Mouse (Mus musculus) bone marrow, adult 2 months (tissue): ENCODE data around the gene Slc7a5.

Experiments
- CTCF ChIP-seq: fragments of 200-500 bp; IDR thresholded peaks from 2 replicates; pipeline ENCODE4 v1.5.1; 2011; ENCODE audit warnings: low read length, control low read depth; ENCODE audit not compliant: control insufficient read depth, insufficient read depth
- POLR2A ChIP-seq: fragments of 200-500 bp; IDR thresholded peaks from 2 replicates; pipeline ENCODE4 v1.6.1; 2011; ENCODE audit warnings: low read depth, mild to moderate bottlenecking, control low read depth, low read length, borderline replicate concordance; ENCODE audit not compliant: control insufficient read depth

DNA sequence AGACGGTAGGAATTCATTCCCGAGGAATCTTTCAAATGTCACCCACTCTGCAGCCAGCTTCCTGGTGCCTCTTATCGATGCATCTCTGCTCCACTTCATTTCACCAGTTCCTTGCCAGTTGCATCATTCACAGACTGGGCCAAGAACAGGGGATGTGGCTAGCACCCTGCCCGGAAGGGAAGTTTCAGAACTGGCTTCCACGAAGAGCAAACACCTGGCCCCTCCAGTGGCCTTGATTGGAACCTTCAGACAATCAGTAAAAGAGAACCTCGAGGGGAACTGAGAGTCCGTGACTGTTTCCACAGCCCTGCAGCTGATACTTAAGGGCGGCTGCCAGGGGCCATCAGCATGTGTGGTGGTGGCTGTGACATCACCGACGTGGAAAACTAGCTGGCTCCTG lies 59.0 kb downstream of the Slc7a5 start:
- TF ChIP-seq CTCF, result no peak
- TF ChIP-seq POLR2A, result no peak
